Mouse (Mus musculus): ENCODE results near the gene Cep72. TPM values are rescaled to one million over a fixed set of nuclear protein-coding genes. Genes with fewer than 3 reads are reported as not detected.

The Cep72 gene
- polyA plus RNA-seq, 1 experiment from 2014 or later = 10.7 TPM

Other genes with a start within 250 kb of the Cep72 start
- gene Nkd2, start 214.7 kb downstream of the Cep72 start, polyA plus RNA-seq (2014; fragmentation: Nextera tagmentation; extraction: Ambion mirVana) = 18.6 and 20.1 TPM in 2 replicates
- gene Trip13, start 124.5 kb downstream of the Cep72 start, polyA plus RNA-seq (2014; fragmentation: Nextera tagmentation; extraction: Ambion mirVana) = 31.1 and 35.9 TPM in 2 replicates
- 45.0 and 46.4 TPM in 2 replicates for gene Brd9, start 124.5 kb downstream of the Cep72 start, polyA plus RNA-seq (2014; fragmentation: Nextera tagmentation; extraction: Ambion mirVana)
- not detected in 2 replicates for gene Zdhhc11, start 98.4 kb downstream of the Cep72 start, polyA plus RNA-seq (2014; fragmentation: Nextera tagmentation; extraction: Ambion mirVana)
- 2.8 and 3.6 TPM in 2 replicates for gene Tppp, start 52.9 kb downstream of the Cep72 start, polyA plus RNA-seq (2014; fragmentation: Nextera tagmentation; extraction: Ambion mirVana)
- gene Slc9a3, start 59.2 kb upstream of the Cep72 start, polyA plus RNA-seq (2014; fragmentation: Nextera tagmentation; extraction: Ambion mirVana) = not detected in 2 replicates
- gene Exoc3, start 146.4 kb upstream of the Cep72 start, polyA plus RNA-seq (2014; fragmentation: Nextera tagmentation; extraction: Ambion mirVana) = 82.3 and 85.0 TPM in 2 replicates
- 1.3 and 1.9 TPM in 2 replicates for gene Ahrr, start 230.0 kb upstream of the Cep72 start, polyA plus RNA-seq (2014; fragmentation: Nextera tagmentation; extraction: Ambion mirVana)